ENCODE assay signal across 10 mouse cellular contexts in the genomic region with DNA sequence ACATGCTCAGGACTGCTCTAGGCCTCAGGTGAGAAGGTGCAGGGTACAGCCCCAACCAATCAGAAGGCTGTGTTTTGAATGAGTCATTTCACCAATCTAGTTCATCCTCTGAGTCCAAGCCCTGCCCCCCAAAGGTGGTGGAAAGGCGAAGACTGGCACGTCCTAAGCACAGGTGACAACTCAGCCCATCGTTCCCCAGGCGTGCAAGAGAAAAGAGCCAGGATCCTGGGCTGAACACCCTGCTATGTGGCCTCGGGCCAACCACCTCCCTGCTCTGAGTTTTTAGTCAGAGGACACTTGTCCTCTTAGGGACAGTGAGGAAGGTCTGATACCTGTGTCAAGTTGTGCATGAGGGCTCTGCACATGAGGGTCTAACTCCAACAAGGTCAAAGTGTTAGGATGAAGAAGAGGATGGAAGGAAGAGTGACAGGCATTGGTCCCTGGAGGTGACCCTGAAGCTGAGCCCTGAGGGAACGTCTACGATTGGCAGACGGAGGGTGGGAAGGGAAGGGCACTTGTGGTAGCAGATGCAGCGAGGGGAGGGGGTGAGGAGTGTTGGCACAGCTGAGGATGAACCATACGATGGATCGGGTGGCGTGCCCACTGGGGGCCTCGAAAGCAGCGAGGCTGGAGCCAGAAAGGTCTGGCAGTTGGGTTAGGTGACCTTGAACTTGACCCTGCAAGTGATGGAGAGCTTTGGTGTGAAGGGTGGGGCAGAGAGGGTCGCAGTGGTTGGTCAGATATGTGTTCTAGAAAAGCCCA.
A peak's percentile ranks its signal among the peaks of the same experiment; 100 is the strongest.
DNase-seq lines count a peak whose midpoint lies in the region; ATAC-seq lines count a peak whose summit lies in the region.
"Had no signal": no experiment of that assay in that cellular context is flagged by ENCODE, and none has a peak within 500 bp of the region (broad histone marks: within the 10 kb centered on the region; RNA-seq: fewer than 3 reads in every experiment).

No protein-coding gene starts in this region.

- peak overlapping the region; percentile 27 for H3K27ac ChIP-seq in heart, embryonic 15.5 days
- H3K27ac ChIP-seq in forebrain, embryonic 16.5 days (ENCODE audit: low read length) = peak overlapping the region; percentile 11
- H3K27ac ChIP-seq: kidney, postnatal 0 days had no signal

- no peaks in the 10 kb centered on the region for H3K9me3 ChIP-seq in heart, embryonic 15.5 days (replicated peaks)
- H3K9me3 ChIP-seq in forebrain, embryonic 16.5 days (ENCODE audit: control insufficient read depth, low read length) = peaks cover 4% of the 10 kb centered on the region; the same call in 1 of the 2 replicates

- H3K4me1 ChIP-seq in heart, embryonic 15.5 days (replicated peaks) = peaks cover 15% of the 10 kb centered on the region
- H3K4me1 ChIP-seq in forebrain, embryonic 16.5 days (replicated peaks; ENCODE audit: control insufficient read depth, insufficient read depth, low read length) = peaks cover 18% of the 10 kb centered on the region

- 65% methylated on average over 15 of the region's 15 CpGs for WGBS in heart, embryonic 15.5 days
- WGBS in forebrain, embryonic 16.5 days = 68% methylated on average over 15 of the region's 15 CpGs

- H3K9ac ChIP-seq in heart, embryonic 15.5 days = no peak overlapping the region
- no peak overlapping the region for H3K9ac ChIP-seq in forebrain, embryonic 16.5 days (replicated peaks; ENCODE audit: low read depth, low read length)

- no peaks in the 10 kb centered on the region for H3K36me3 ChIP-seq in heart, embryonic 15.5 days
- no peaks in the 10 kb centered on the region for H3K36me3 ChIP-seq in forebrain, embryonic 16.5 days (ENCODE audit: control insufficient read depth, insufficient read depth)

- H3K4me3 ChIP-seq in heart, embryonic 15.5 days = no peak overlapping the region
- H3K4me3 ChIP-seq in forebrain, embryonic 16.5 days (replicated peaks; ENCODE audit: low read length) = no peak overlapping the region

- ATAC-seq in heart, embryonic 15.5 days (replicated peaks; ENCODE audit: insufficient number of reproducible peaks, insufficient read depth, low FRiP score, low read depth) = no peak
- peak; percentile 55; the same call in 1 of the 2 replicates for ATAC-seq in forebrain, embryonic 16.5 days

- DNase-seq in heart, adult 8-10 months (ENCODE audit: low spot score) = no peak
- peak; percentile 54 for DNase-seq in brain, adult 2 months (ENCODE audit: low read depth, low spot score)
- peak; percentile 61 for DNase-seq in cerebellum, adult 9-11 months
- DNase-seq in spleen, postnatal 10 days (ENCODE audit: low spot score in 2 of 2) = no peak
- DNase-seq in kidney, adult 8-10 months = no peak
- DNase-seq: liver; spleen, adult 18-20 months had no signal

- H3K4me2 ChIP-seq in heart, embryonic 15.5 days = no peak overlapping the region
- H3K4me2 ChIP-seq in forebrain, embryonic 16.5 days (ENCODE audit: low read length) = no peak overlapping the region

- peaks cover 10% of the 10 kb centered on the region for H3K27me3 ChIP-seq in heart, embryonic 15.5 days
- H3K27me3 ChIP-seq in forebrain, embryonic 16.5 days (replicated peaks; ENCODE audit: control insufficient read depth, insufficient read depth, low read length) = no peaks in the 10 kb centered on the region

Comparison
In these comparisons a context has a peak if more than half of its experiments do, and no peak if none do; other contexts are left out.
1. DNase-seq: peak in brain, adult 2 months (single experiment) and cerebellum, adult 9-11 months (single experiment); none in heart, adult 8-10 months (single experiment), spleen, postnatal 10 days (0 of 2) and kidney, adult 8-10 months (0 of 2).